Mouse (Mus musculus) c-Kit-negative CD71-positive TER-119-positive erythroid progenitor cells, embryonic 14.5 days (primary cell): ENCODE results near the gene 1700016K19Rik.
A peak's percentile ranks its signal among the peaks of the same experiment; 100 is the strongest.
"Not testable (repeated sequence)": the region's sequence is repeated elsewhere in the genome, so short reads cannot be mapped to it uniquely, and the experiment has no call there.

Source experiments
- DNase-seq: peaks from one replicate; pipeline ENCODE4 v3.0.0-alpha.2; 2013; ENCODE audit warnings: low read depth, low spot score

Gene 1700016K19Rik

DNA sequence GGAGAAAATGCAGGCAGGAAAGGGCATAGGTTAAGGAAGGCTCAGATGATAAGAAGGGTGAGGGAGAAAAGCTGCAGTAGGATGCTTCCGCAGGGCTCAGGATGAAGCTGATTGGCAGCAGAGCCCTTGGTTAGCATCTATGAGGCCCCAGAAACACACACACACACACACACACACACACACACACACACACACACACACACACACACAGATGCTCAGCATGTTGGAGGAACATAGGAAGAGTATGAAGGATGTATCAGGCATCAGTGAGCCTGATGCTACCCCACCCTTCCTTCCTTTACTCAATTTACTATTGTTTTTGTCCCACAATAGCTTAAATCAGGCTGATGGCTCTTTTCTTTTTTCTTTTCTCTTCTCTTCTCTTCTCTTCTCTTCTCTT lies 15.1 kb upstream of the 1700016K19Rik start:
- DNase-seq = no peak

DNA sequence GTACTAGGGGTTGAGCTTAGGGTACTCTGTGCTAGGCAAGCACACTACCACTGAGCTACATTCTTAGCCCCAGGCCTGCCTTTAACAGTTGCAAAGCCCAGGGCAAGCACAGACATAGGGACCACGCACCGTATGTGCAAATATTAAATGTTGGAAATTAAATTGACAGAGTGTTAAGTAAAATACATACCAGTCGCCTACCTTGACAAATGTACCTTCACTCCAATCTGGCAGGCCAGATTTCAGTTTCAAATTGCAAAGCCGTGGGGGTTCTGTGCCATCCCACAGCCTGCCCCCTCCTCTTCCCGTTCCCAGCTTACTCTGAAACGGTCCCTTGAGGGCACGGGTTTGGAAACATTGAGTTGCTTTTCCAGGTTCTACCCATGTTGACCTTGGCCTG lies 13.8 kb upstream of the 1700016K19Rik start:
- DNase-seq = no peak

DNA sequence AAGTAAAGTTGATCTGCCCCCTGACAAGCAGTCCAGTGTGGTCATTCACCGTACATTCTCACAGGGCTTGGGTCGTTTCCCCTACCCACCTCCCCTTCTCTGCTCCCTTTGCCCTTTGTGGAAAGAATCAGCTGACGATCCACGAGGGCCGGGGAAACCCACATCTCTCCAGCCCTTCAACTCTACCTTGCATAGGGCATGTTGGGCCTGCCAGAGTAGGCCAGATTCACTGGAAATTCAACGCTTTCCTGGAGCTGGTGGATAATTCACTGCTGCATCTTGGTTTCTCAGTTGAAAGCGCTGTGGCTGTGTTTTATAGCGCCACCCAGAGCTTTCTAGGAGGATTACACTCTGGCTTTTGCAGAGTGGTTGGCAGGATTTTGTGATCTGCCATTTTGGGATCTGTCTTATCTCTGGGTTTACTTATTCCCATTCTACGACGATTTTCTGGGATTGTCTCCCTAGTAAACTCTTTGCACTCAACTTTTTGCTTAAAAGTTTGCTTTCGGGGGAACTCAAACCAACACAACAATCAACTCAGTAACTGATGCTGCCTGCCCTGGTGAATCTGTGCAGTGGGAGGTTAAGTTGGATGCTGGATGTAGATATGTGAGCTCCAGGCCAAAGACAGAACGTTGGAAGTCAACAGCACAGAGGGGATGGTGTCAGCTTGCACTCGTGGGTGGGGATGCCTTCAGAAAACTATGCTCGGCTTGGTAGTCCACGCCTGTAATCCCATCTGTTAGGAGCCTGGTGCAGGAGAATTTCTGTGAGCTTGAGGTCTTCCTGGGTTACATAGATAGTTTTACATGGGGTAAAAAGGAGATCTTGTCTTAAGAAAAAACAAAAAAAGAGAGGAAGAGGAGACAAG lies 8.5 kb upstream of the 1700016K19Rik start:
- DNase-seq = no peak

DNA sequence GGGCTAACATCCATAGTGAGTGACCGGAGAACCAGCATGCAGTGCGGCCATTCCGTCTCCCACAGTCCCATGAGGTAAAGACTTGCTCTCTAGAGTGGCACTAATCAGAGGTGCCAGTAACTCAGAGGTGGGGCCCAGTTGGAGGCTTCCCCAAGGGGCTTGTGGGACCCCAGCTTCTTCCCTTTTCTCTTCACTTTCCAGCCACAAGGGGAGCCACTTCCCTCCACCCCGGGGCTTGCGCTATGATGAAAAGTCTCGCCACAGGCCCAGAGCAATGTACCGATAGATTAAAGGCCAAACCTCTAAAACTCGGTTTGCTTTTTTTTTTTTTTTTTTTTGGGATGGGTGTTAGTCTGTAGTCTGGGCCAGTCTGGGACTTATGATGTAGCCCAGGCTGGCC lies 7.8 kb upstream of the 1700016K19Rik start:
- no peak for DNase-seq

DNA sequence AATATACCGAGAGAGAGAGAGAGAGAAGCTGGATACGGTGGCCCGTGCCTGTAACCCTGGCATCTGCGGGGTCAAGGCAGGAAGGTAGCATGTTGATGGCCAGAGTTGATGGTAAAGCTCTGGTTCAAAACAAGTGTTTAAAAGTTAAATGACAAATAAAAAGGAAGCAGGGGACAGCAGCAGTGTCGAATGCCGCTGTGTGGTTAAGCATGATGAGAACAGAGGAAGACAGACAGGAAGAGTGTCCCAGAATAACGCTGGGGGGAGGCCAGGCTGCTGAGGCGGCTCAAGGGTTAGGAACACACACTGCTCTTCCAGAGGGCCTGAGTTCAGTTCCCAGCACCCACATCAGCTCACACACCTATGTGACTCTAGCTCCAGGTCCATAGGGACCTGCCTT lies 7.2 kb upstream of the 1700016K19Rik start:
- DNase-seq = no peak

DNA sequence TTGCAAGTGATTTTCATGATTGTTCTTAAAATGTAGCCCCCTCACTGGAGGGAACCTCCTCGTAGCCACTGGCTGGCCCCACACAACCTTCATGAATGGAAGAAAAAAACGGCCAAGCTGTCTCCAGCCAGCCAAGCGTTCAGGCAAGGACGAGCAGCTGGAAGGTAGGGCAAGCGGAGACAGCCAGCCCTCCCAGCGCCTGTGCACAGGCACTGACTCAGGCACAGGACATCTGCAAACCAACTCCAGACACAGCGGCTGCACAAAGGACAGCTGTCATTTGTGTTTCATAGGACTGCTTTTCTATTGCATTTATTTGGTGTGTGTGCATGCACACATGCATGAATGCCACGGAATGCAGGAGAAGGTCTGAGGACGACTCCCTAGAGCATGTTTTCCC lies 5.4 kb upstream of the 1700016K19Rik start:
- no peak for DNase-seq

- DNase-seq = no peak
Measured at GRCm38 (mm10) chr11:76000701-76001100, 989 bp downstream of the 1700016K19Rik start.

DNA sequence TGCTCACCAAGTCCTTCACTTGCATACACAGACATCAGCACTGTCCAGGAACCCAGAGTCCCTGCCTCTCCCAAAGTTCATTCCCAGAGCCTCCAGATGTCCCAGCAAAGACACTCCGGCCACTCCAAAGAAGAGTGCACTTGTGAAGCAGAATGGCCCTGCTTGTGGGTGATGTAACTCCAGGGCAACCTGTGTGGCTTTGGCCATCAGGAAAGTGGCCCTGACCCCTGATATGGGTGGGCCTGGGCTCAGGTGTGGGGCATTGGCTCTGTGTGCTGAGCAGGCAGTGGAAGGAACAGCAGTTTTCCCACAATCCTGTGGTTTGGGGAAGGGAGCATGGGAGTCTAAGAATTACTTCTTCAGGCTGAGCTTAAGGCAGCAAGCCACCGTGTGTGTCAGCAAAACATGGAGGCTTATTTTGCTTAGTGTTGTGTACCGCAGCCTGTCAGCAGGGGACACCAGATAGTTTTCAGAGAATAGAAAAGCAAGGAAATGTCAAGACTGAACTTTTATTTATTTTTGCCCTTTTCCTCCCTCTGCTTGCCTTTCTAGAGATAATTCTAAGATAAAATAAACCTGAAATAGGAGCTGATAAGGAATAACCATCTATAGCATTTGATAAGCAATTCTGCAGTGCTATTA lies 1.6 kb downstream of the 1700016K19Rik start:
- DNase-seq = no peak

GRCm38 (mm10) chr11:76004276-76004675 lies 4.6 kb downstream of the 1700016K19Rik start:
- DNase-seq = not testable (repeated sequence)

DNA sequence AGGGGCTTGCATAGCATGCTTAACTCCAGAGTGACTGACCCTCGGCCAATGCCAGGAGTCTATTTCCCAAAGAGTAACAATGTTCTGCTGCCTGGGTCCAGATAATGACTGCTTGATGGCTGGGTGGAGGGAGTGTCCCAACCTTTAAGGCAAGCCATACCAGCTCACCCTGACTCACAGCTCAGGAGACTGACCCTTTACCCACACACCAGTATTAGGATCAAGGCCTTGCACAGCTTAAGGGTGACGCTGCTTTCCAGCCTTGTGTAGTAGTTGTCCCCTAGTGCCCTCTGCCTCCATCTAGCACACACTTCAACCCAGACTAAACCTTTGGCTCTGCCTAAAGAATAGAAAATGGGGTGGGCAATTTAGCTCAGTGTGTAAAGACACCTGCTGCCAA lies 8.4 kb downstream of the 1700016K19Rik start:
- DNase-seq = no peak

- DNase-seq = no peak
Measured at GRCm38 (mm10) chr11:76009101-76009500, 9.4 kb downstream of the 1700016K19Rik start.

- no peak for DNase-seq
Measured at GRCm38 (mm10) chr11:76010838-76011624, 11.3 kb downstream of the 1700016K19Rik start.

DNA sequence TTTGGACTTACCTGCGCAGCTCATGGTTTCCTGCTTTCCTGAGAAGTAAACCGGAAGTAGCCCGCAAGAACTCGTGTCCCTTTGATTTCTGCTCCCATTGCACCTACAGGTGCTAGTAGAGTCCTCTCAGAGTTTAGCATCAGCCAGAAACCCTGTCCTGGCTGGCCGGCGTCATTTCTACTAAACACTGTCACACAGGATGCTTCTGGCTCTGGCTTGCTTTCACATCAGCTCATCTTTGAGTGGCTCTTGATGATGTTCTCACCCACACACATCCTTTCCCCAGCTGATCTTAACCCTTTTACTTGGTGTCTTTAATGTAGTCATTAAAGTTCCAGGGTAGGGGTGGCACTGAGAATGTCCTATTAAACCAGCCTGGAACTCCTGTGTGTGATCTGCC lies 15.5 kb downstream of the 1700016K19Rik start:
- DNase-seq = no peak

- DNase-seq = no peak
Measured at GRCm38 (mm10) chr11:76015814-76016213, 16.1 kb downstream of the 1700016K19Rik start.

DNA sequence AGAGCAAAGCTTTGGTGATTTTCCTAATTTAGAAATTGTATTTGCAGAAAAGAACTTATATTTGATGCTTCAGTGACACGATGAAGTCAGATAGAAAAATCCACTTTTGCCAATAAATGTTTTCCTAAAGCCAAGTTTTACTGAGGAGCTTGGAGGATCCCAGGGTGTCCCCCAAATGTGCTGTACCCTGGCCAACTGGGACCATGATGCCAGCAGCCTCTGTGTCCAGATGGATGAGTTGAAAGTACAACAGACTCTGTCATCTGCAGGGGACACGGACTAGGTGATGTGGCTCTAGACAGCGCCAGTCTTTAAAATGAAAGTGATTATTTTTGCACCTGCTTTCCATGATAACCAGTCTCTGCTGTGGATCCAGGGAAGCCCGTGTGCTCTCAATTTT lies 20.2 kb downstream of the 1700016K19Rik start:
- DNase-seq = no peak

- no peak for DNase-seq
Measured at GRCm38 (mm10) chr11:76020916-76021315, 21.2 kb downstream of the 1700016K19Rik start.

GRCm38 (mm10) chr11:76025080-76025583 lies 25.4 kb downstream of the 1700016K19Rik start:
- DNase-seq = no peak

- no peak for DNase-seq
Measured at GRCm38 (mm10) chr11:76026527-76027138, 26.9 kb downstream of the 1700016K19Rik start.

DNA sequence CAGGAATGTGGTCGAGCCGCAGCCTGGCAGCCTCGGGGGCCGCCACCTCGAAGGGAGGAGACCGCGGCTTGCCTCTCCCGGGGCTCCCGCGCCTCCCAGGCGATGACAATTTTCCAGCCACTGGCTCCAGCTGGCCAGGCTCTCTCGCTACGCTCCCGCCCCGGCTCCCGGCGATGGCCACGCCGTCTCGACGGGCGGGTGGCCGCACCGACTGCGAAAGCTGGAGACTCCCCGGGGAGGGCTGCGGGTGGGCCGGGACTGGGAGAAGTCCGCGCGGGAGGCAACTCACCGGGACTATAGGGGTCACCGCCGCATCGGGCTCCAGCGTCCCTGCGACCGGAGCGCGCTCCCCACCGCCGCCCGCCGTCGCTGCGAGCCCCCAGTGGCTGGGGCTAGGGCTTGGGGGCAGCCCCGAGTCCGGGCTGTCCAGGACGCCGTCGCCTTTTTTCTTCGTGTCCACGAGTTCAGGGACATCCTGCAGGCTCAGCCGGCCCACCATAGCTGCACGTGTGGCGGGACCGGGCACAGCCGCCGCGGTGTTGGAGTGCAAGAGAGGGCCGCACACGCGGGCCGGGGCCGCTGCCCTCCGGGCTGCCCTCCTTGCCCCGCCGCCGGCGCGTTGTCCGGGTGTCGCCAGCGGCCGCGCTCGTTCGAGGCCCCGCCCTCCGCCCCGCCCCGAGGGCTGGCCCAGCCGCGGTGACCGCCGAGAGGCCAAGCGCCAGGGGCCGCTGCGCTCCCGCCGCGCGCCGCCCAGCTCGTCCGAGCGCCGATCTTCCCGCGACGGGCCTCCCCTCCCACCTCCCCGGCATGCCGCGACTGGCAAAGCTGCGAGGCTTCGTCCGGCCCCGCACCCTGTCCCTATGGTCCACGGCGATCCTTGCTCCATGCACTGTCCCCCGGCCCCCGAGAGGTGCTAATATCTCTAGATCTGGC lies 27.7 kb downstream of the 1700016K19Rik start, which contains the start of gene Rflnb:
Gene Rflnb (minus strand): TSS at position 644 of the 933 bp plus-strand sequence.
- DNase-seq = peak; percentile 29

GRCm38 (mm10) chr11:76028072-76028465 lies 28.4 kb downstream of the 1700016K19Rik start:
- DNase-seq = no peak
